Mouse (Mus musculus) adipocyte (in vitro differentiated cells): Measurements from ENCODE around the gene Gm21976.

ENCODE experiments used
- DNase-seq: peaks from one replicate; pipeline ENCODE4 v3.0.0-alpha.2; 2016; ENCODE audit warnings: low spot score

The Gm21976 gene

DNA sequence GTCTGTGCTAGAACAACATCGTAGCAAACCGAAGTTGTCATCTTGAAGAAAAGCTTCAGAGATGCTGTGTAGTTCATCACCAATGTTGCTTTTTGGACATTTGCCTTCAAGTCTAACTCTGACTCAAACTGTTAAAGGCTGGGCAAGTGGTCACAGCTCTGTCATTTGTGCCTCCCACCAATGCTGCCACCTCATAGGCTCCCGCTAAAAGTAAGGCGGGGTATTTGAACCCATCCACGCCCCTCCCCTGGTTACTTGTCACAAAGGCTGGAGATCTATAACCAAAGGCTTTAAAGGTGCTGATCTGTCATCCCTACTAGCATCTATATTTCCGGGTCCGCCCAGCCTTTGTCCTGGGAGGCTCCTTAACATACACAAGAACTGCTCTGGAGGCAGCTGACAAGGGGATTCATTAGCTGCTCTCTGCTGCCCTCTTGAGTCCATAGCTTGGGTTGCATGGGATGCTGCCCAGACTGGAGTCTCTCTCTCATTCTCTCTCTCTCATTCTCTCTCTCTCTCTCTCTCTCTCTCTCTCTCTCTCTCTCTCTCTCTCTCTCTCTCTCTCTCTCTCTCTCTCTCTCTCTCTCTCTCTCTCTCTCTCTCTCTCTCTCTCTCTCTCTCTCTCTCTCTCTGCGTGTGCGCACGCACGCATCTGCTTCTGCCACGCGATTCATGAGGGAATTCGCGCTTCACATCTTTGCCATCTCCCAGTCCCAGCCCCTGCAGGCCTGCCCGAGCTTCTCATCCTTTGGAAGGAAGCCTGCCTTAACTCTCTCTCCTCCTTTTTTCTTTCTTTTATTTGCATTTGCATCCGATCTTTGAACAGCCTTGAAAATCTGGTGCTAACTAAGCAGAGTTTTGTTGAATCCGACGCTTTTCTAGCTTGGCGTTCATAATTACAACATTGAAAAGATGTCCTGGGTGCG is 19.4 kb downstream of the Gm21976 start:
- DNase-seq, result peak; percentile 80

DNA sequence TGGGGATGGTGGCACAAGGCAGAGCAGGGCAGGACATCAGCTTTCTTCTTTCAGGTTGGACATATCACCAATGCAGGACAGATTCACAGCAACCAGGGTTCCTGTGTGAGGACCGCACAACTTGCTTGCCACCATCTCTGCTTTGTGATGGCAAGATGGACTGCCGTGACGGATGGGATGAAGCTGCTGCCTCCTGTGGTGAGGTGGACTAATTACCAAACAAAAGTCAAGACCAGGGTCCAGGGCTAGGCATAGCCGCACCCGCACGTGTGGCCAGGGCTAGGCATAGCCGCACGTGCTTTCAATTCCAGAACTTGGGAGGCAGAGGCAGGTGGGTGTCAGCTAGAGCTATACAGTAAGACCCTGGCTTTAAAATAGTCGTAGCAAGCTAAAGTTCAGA is 25.6 kb downstream of the Gm21976 start:
- no peak for DNase-seq

DNA sequence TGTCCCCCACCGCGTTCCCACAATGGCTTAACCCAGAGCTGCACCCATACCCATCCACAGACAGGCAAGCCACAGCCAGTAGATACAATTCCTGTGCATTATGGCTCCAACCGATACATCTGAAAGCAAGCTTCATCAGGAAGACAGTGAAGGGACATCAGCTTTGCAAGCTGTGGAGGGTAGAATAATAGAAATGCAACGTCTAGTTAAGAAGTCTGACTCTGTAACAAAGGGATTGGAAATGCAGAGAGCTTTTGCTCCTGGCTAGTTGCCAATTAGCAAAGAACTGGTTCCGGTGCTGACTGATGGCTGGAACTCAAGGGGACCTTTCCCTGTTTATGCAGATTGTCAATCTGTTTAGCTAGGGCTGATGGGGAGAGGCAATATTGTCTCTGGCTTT is 26.7 kb downstream of the Gm21976 start:
- DNase-seq, result peak; percentile 24

DNA sequence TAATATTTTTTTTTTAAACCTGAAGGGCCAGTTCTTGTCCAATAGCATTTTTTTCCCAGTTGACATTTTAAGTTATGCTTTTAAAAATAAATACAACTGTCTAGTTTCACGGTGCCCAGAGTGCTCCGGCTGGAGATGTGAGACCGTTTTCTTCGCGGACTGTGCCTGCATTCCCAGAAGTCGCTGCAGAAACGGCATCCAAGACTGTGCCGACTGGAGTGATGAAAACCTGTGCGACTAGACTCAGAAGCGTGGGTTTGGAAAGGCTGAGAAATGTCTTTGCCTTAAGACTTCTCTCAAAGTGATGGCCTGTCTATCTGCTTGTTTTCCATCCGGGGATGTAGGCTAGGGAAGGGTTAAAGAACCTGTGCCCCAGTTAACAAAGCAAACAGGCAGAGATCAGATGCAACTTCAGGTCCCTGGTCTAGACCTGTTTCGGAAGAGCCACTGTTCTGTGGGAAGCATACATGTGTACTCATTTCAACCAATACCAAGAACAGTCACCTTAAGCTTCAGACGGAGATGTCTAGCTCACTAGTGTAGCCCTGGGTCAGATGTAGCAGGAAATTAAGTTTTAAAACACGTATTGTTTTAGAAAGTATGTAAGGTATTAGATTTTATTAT is 27.3 kb downstream of the Gm21976 start:
- no peak for DNase-seq

DNA sequence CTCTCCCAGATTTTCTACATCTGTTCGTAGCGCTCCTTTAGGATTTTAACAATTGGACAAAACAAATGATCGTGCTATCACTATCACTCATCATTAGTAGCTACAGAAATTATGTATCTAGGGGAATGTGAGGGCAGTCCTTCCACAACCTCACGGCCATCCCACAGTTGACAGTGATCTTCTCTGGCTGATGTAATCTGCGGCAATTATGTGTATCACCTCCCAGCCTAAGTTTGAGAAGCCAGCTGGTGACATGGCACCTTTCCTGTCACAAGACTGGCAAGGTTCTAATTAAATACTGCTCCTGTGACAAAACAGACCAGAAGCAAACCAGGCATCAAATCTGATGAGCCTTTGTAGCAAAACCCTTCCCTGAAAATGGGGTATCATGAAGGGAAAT is 28.3 kb downstream of the Gm21976 start:
- DNase-seq, result no peak

DNA sequence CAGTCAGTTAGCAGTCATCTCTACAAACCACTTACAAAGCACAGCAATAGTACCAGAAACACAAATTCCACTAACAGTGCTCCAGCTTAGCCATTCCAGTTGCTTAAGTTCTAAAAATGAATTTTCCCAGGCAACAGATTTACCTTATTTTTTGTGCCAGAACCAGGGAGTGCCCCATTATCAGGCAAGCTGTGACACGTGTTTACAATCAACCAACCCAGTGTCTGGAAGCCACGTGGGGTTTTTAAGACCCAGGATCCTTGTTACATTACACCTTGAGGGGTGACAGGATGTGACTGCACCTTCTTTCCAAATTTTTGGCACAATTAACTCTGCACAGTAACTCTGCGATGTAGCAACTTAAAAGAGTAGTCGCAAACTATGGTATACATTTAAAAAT is 29.0 kb downstream of the Gm21976 start:
- no peak for DNase-seq

DNA sequence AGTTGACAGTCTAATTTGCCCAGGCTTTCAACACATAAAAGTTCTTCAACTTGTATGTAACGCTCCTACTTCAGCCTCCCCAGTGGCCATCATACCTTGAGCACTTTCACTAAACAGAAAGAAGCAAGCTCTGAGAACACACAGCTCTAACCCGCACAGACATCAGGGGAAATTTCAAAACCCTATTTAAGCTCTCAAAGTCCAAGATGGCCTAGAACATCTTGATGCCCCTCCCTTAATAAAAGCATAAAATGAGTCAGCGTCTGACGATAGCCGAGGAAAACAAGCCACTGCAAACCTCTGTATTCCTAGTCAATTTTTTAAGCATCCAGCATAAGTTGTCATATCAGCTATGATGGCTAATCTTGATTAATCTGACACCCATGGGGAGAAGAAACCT is 31.9 kb downstream of the Gm21976 start:
- no peak for DNase-seq

DNA sequence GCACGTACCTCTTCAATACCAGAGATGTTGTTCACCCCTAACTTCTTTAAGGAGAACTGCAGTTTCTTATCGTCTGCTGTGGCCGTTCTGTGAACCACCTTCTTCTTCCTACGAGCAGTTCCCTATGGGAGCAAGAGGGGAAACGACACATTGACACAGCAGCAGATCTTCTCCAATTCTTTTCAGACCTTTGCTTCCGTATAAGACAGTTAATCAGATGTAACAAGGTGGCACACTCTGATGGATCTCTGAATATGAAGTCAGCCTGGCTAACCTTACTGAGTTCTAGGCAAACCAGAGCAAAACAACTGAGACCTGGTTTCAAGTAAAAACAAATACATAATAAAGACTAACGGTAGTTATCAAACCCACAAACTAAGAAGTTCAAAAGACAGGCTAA is 33.9 kb downstream of the Gm21976 start:
- no peak for DNase-seq

DNA sequence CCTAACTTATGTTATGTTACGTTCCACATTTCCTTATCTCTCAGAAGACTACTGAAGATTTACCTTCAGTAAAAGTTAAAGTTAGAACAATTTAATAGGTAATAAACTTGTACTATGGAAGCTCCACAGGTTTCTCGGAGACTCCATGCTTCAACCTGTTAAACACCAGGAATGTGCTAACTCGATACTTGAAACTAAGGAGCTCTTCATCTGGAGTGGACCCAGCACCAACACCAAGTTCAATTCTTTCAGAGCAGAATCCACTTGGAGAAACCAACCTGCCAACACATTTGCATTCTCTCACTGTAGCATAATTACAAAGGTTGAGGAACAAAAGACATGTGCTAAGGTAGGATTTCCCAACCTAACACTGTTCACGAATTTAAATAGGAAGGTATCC is 35.4 kb downstream of the Gm21976 start:
- no peak for DNase-seq

DNA sequence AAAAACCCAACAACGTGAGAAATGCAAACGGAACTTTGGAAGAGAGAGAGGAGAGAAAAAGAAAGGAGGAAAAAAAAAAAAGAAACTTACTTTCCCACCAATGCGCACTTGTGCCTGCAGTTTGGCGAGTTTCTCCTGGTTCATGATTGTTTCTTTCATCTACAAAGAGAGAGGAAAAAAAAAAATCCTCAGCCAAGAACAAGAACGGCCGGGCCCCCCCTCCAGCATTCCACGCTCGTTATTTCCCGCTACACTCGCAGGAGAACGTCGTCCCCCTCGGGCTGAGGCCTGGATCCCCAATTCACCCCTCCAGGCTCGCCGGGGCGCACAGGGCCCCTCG is 36.4 kb downstream of the Gm21976 start:
- peak; percentile 34 for DNase-seq

DNA sequence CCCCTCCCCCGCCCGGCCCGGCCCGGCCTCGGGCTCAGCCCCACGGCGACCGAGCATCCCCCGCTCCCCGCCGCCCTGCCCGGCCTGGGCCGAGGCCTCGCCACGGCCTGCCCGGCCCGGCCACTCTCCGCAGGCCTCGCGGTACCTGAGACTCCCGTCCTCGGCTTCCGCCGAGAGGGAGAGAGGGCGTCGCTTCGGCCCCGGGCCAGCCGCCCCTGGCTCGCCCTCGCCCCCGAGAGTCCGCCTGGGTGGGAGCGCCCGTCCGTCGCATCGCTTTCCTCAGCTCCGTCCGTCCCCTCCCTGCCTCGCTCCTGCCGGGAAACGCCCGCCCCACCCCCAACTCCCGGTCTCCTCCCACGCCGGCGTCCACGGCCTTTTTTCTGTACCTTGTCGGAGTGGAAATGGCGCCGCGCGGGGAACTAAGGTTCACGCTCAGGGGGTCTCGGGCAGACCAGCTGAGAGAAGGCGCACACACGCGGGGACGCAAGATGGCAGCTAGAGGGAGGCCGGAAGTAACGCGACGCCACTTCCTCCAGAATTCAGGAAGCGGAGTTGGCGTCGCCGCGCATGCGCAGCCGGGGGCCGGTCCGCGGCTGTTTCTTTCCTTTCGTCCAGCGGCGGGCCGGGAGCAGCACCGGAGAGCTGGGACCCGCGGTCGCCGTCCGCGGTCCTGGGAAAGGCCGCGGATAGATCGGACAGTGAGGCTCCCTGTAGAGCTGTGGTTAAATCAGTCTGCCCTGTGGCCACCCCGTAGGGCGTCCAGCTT is 37.0 kb downstream of the Gm21976 start, which contains the start of gene Btf3:
Btf3 (minus strand) TSS at position 527 of the 766 bp plus-strand sequence.
- DNase-seq, result peak; percentile 94

DNA sequence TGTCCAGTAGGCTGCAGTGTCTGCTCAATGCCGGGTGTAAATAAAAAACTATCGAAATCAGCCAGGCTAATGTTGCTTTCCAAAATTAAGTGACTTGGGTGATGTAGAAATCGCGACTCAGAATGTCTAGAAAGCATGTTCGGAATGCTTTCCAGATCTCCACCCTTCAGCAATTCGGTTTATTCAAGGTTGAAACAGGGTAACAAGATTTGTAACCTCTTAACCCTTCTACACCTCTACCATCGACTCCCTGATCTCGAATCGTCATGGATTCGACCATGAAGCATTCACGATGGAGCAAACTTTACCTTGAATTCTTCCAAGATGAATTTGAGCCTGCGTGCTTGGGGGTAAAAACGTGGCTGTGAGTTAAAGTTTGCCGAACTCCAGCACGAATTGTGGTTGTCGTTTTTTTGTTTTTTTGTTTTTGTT is 37.6 kb downstream of the Gm21976 start:
- DNase-seq, result no peak

DNA sequence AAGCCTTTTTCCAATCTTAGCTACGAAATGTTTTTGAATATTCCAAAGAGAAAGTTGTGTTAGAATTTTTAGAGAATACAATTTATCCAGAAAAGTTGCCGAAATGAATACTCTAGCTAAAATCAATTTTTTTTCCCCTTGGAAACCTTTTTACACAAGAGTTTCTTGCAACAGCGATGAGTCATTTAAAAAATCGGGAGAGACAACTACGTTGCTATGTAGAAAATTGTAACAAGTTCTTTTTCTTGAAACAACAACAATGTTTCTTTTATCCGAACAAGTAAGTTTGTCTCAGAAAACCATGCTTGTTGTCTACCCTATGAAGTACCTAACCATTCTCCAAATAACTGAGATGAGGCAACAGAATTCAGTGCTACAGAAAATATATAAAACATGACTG is 38.2 kb downstream of the Gm21976 start:
- DNase-seq, result peak; percentile 43

DNA sequence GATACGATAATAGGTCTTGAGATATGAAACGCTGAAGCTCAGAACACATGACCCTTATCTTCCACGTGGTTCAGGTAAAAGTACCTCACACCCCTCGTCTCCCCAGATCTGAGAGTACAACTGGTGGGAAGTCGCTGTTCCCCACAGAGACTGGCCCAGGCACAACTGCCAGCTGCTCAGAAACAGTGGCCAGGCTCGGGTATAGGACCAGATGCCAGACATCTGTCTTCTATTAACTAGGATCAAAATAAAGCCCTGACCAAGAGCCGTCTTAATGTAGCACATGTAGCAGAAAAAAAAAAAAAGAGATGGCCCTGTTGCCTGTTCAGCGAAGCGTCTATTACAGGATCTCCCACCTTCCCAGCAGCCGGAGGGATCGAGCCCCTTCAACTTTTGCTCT is 45.3 kb downstream of the Gm21976 start:
- no peak for DNase-seq

DNA sequence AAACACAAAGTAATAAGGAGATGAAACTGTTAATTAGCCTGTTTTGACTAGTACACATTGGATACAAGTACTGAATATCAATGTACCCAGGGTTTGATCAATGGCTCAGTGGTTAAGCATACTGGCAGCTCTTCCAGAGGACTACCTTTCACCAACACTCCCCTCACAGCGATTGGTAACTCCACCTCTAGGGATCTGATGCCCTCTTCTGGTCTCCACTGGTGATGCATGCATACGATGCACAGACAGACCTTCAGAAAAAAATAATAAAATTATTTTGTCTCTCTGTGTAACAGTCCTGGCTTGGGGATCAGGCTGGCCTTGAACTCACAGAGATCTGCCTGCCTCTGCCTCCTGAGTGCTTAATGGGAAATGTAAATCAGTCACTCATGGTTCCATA is 52.4 kb downstream of the Gm21976 start:
- peak; percentile 42 for DNase-seq

DNA sequence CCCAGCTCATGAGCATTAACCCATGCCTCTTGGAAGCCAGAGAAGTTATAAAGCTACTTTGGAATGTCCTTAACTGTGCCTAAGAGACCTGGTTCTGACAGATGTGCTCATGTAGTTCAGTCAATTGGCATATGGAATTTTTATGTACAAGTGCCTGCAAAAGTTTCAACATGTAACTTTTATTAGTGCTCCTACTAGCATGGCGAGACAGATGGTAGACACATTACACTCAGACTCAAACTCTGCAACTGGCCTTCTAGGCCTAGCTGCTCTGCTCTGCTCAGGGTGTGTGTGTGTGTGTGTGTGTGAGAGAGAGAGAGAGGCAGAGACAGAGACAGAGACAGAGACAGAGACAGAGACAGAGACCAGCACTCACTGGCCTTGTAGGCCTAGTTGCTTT is 56.5 kb downstream of the Gm21976 start:
- DNase-seq, result no peak

DNA sequence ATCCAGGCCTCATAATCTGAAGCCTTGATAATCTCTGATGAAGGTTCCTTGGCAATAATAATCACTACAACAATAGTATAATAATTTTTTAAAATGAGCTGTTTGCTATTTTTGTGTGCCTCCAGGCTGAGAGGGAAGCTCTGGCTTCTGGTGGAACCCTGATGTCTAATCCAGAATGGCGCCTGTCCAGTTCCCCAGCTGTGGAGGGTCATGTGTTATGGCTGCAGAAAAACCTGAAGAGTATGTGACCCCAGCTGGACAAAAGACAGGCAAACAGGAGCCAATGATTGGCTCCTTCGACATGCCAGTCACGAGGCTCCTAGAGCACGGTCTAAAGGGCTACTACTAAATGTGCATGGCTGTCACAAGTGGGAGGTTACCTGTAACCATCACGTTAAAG is 60.8 kb downstream of the Gm21976 start:
- DNase-seq, result no peak

DNA sequence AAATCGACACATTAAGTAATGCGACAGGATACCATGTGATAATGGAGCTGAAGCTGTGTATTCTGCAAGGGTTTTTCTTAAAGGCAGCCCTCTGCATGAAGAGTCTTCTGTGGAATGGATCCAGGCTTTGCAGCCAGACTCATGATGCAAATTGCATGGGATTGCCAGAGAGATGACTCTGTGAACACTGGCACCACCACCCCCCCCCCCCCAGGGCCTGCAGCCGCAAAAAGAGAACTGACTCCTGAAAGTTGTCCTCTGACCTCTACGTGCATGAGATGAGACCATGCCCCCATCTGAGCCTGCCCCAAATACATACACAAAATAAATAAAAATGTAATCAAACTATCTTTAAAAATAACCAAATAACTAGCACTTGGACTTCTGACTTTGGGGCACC is 69.8 kb downstream of the Gm21976 start:
- no peak for DNase-seq

DNA sequence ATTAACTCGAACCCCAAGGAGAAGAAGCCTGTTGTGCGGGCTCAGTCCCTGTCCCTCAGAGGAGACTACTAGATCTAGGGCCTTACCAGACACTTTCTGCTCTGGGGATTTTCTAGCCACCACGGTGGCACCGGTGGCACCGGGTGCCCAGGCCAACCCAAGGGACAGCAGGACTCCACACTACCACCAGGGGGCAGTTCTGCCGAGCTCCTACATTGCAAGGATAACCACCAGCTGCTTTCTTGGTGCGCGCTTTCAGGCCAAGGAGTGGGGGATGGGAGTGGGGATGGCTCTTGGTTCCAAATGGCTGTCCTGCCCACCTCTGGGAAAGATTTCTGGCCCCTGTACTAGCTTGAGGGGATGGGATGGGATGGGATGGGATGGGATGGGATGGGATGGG is 71.8 kb downstream of the Gm21976 start:
- peak; percentile 18 for DNase-seq

DNA sequence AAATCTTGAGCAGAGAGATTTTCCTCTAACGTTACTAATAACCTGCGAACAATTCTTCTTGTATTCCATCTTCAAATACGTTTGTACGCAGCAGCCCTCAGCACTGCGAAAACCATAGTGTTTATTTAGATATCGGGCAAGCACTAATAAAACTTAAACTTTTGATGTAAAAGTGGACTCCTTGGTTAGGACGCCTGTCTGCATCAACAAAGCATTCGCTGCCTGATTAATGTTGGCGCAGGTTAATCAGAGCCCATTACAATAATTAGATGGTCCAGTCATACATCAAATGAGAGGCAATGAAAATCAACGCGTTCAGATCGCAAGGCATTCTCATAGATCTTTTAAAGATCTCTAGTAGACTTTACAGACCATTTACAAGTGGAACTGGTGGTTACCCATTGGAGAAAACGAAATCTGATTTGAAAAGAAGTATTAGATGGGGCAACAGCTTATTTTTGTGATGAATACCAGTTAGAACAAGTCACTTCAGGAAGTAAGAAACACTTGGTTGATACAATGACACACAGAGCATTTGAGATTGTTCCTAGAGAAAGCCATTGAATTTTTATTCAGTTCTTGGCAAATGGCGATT is 72.8 kb downstream of the Gm21976 start:
- DNase-seq, result no peak

DNA sequence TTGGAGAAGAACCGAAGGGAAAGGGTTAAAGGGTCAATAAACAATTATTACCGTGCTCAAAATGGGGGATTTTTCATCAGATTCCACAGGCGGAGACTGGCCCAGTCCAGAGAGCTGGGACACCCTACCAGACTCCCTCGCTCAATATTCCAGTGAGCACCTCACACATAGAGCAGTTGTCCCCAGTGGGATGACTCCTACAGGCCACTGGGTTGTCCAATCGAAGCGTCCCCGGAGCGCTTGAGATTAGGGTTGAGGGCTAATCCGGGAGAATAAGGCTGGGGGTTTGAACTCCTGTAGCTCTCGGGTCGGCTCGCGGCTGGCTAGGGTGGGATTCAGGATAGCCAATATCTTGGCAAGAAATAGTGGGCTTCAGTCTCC is 74.0 kb downstream of the Gm21976 start:
- DNase-seq, result no peak

DNA sequence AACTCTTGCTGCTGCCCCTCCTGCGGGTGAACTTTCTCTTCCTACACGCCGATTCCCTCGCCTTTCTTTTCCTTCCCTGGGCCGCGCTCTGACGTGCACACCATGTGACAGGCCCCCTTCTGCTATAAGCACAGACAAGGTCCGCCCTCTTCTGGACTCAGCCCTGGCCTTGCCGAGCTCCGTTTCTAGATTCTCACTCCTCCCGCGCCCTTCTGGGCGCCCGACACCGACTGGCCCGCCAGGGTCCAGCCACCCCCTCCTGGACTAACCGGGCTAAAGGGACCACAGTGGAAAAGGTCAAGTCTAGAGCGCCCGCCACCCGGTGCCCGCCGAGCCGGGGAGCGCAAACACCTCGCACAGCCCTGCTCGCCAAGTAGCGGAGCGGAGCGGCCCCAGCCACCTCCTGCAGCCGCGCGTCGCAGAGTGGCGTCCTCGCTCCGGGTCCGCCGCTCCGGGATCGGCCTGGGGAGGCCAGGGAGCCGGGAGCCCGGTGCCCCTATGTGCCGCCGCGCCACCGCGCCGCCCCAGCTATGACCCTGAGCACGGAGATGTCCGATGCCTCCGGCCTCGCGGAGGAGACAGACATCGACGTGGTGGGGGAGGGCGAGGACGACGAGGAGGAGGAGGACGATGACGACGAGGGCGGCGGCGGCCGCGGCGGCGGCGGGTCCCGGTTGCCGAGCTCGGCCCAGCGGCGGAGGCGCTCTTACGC is 74.6 kb downstream of the Gm21976 start, which contains the start of gene Foxd1:
Foxd1 (plus strand) TSS at position 153 of the 712 bp plus-strand sequence.
- DNase-seq, result peak; percentile 65
